Mouse (Mus musculus) forebrain, embryonic 16.5 days (tissue): Measurements from ENCODE around the gene Olfr593. TPM values are rescaled to one million over a fixed set of nuclear protein-coding genes. Genes with fewer than 3 reads are reported as not detected.
"Not testable (repeated sequence)": the region's sequence is repeated elsewhere in the genome, so short reads cannot be mapped to it uniquely, and the experiment has no call there.

Source experiments
- ATAC-seq: fragments of 200-750 bp; cut with Nextera tagmentation; 2 replicates; pipeline ENCODE4 v1.8.0; 2017; ENCODE audit warnings: mild to moderate bottlenecking, moderate library complexity
- H3K27ac ChIP-seq: fragments of 300-500 bp; sonication (generic); 2 replicates; pipeline ENCODE4 v1.5.1; 2014; ENCODE audit warnings: low read length, control low read depth
- H3K27me3 ChIP-seq: fragments of 300-500 bp; sonication (generic); replicated peaks from 2 replicates; pipeline ENCODE4 v1.6.1; 2014; ENCODE audit warnings: low read length; ENCODE audit not compliant: control insufficient read depth, insufficient read depth
- H3K36me3 ChIP-seq: fragments of 300-500 bp; sonication (generic); 2 replicates; pipeline ENCODE4 v1.6.1; 2014; ENCODE audit not compliant: control insufficient read depth, insufficient read depth
- H3K4me1 ChIP-seq: fragments of 300-500 bp; sonication (generic); replicated peaks from 2 replicates; pipeline ENCODE4 v1.6.1; 2014; ENCODE audit warnings: low read length; ENCODE audit not compliant: control insufficient read depth, insufficient read depth
- H3K4me2 ChIP-seq: fragments of 300-500 bp; sonication (generic); 2 replicates; pipeline ENCODE4 v1.6.1; 2014; ENCODE audit warnings: mild to moderate bottlenecking, low read length, control low read depth
- H3K4me3 ChIP-seq: fragments of 300-500 bp; sonication (generic); replicated peaks from 2 replicates; pipeline ENCODE4 v1.5.1; 2014; ENCODE audit warnings: mild to moderate bottlenecking, low read length, control low read depth
- H3K9ac ChIP-seq: fragments of 300-500 bp; sonication (generic); replicated peaks from 2 replicates; pipeline ENCODE4 v1.6.1; 2014; ENCODE audit warnings: low read depth, low read length, control low read depth
- H3K9me3 ChIP-seq: fragments of 300-500 bp; sonication (generic); 2 replicates; pipeline ENCODE4 v1.6.1; 2016; ENCODE audit warnings: low read length; ENCODE audit not compliant: control insufficient read depth
- WGBS: fragments of 180-500 bp; shearing (Covaris S2); extraction: QIAGEN DNeasy Blood & Tissue Kit; methylation state at CpG from one replicate; pipeline ENCODE4 v1.1.7; 2014; 5-methylcytosine and 5-hydroxymethylcytosine counted together
- microRNA-seq: library from miRNA; unstranded; fragments of <30 nt; microRNA quantifications from one replicate; pipeline ENCODE4, GENCODE M21; 2017
- polyA plus RNA-seq: library from polyadenylated mRNA; unstranded; fragments of >200 nt; fragmentation: Nextera tagmentation; extraction: Ambion mirVana; gene quantifications from 2 replicates; pipeline ENCODE4 v1.2.1, GENCODE M21; 2015

Gene Olfr593
- not detected in 2 replicates for polyA plus RNA-seq

- H3K4me1 ChIP-seq: no peaks in the 10 kb centered on the region
- no peaks in the 10 kb centered on the region for H3K36me3 ChIP-seq
- H3K4me3 ChIP-seq: no peak within 1 kb of the TSS
- no peak within 1 kb of the TSS for H3K27ac ChIP-seq
- H3K9ac ChIP-seq: no peak within 1 kb of the TSS
- H3K4me2 ChIP-seq: no peak within 1 kb of the TSS
- H3K27me3 ChIP-seq: no peaks in the 10 kb centered on the region
- no peaks in the 10 kb centered on the region for H3K9me3 ChIP-seq
- WGBS: 68% methylated on average over 1 of the region's 1 CpGs
- ATAC-seq: no peak
Measured at GRCm38 (mm10) chr7:103211562-103211961, at the start of gene Olfr593. TSS of gene Olfr593 (plus strand) at chr7:103211862.

GRCm38 (mm10) chr7:103169697-103170096 lies 42.0 kb upstream of the Olfr593 start:
- Histone ChIP-seq H3K4me3 (no peak overlapping the region), H3K4me1 (no peaks in the 10 kb centered on the region), H3K4me2 (no peak overlapping the region), H3K36me3 (no peaks in the 10 kb centered on the region), H3K9ac (no peak overlapping the region), H3K9me3 (no peaks in the 10 kb centered on the region), H3K27me3 (no peaks in the 10 kb centered on the region), H3K27ac (no peak overlapping the region)
- ATAC-seq: no peak
- WGBS: 78% methylated on average over 5 of the region's 5 CpGs

- H3K9ac ChIP-seq: no peak within 1 kb of the TSS
- H3K4me3 ChIP-seq: no peak within 1 kb of the TSS
- H3K36me3 ChIP-seq: no peaks in the 10 kb centered on the region
- H3K27me3 ChIP-seq: no peaks in the 10 kb centered on the region
- no peaks in the 10 kb centered on the region for H3K4me1 ChIP-seq
- ATAC-seq: no peak
- WGBS: 79% methylated on average over 1 of the region's 1 CpGs
- H3K4me2 ChIP-seq: no peak within 1 kb of the TSS
- H3K27ac ChIP-seq: no peak within 1 kb of the TSS
- peaks cover 7% of the 10 kb centered on the region for H3K9me3 ChIP-seq
Measured at GRCm38 (mm10) chr7:103178240-103178639, 33.4 kb upstream of the Olfr593 start, which contains the start of gene Olfr591. TSS of gene Olfr591 (minus strand) at chr7:103178340.

DNA sequence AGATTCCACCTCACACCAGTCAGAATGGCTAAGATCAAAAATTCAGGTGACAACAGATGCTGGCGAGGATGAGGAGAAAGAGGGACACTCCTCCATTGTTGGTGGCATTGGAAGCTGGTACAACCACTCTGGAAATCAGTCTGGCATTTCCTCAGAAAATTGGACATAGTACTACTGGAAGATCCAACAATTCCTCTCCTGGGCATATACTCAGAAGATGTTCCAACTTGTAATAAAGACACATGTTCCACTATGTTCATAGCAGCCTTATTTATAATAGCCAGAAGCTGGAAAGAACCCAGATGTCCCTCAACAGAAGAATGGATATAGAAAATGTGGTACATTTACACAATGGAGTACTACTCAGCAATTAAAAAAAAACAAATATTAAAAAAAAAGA lies 27.2 kb upstream of the Olfr593 start, which contains the start of gene Olfr592:
Gene Olfr592, plus strand, starts transcription at position 301 of the 400 bp plus-strand sequence.
- H3K9me3 ChIP-seq, ATAC-seq, H3K27ac ChIP-seq, H3K27me3 ChIP-seq, H3K4me1 ChIP-seq, H3K9ac ChIP-seq, H3K4me3 ChIP-seq, H3K36me3 ChIP-seq, H3K4me2 ChIP-seq: not testable (repeated sequence)
- WGBS: 63% methylated on average over 1 of the region's 1 CpGs

DNA sequence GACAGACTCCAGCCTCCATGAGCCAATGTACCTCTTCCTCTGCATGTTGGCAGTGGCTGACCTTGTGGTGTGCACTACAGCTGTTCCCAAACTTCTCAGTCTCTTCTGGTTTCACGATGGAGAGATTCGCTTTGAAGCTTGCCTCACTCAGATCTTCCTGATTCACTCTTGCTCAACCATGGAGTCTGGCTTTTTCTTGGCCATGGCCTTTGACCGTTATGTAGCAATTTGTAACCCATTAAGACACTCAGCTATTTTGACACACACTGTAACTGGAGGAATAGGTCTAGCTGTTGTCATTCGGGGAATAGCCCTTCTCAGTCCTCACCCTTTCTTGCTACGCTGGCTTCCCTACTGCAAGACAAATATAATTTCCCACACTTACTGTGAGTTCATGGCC lies 388 bp downstream of the Olfr593 start:
- not testable (repeated sequence) for H3K4me1 ChIP-seq, ATAC-seq, H3K27me3 ChIP-seq, H3K27ac ChIP-seq, H3K9ac ChIP-seq, H3K4me3 ChIP-seq, H3K36me3 ChIP-seq, H3K9me3 ChIP-seq, H3K4me2 ChIP-seq
- WGBS: 91% methylated on average over 5 of the region's 5 CpGs

DNA sequence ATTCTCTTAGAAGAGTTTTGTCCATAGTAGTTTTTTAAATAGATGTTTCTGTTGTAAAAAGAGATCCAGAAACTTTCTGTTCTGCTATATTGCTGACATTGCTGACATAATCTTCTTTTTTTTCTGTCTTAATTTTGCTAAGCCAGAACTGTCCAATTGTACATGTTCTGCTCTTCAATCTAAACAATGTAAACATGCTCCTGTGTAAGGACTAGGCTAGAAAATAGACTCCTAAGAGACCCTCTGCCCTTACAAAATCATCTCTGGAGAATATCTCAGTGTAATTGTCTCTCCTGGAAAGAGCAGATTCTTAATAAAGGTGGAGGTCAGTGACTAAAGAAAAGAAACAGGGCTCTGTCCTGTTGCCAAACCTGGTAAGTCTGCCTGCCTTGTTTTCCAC lies 5.0 kb downstream of the Olfr593 start, which contains the start of gene Olfr594:
Gene Olfr594, plus strand, starts transcription at position 301 of the 400 bp plus-strand sequence.
- no peak within 1 kb of the TSS for H3K27ac ChIP-seq
- no peak within 1 kb of the TSS for H3K9ac ChIP-seq
- no peak for ATAC-seq
- H3K9me3 ChIP-seq: no peaks in the 10 kb centered on the region
- H3K4me2 ChIP-seq: no peak within 1 kb of the TSS
- no peaks in the 10 kb centered on the region for H3K4me1 ChIP-seq
- H3K4me3 ChIP-seq: no peak within 1 kb of the TSS
- no peaks in the 10 kb centered on the region for H3K36me3 ChIP-seq
- H3K27me3 ChIP-seq: no peaks in the 10 kb centered on the region

DNA sequence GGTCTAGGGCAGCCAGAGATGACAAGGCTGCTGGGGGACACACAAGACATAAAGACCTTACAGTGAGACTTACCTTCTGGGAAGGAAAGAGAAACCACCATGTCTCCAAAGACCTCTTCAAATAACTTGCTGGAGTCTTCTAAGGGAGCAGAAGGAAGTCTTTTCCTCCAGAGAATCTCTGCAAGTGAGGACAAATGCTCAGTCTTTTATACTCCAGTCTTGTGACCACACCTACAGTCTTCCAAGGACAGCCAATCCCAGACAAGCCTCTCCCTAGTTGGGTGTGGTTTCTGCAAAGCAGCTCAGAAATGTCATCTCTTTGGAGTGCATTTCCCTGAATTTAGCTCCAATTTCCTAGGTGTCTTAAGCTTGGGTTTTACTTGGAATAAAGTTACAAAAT lies 40.7 kb downstream of the Olfr593 start, which contains the start of gene Usp17ld:
Gene Usp17ld, minus strand, starts transcription at position 101 of the 400 bp plus-strand sequence.
- not testable (repeated sequence) for ATAC-seq, H3K27me3 ChIP-seq, H3K9ac ChIP-seq, H3K27ac ChIP-seq, H3K36me3 ChIP-seq, H3K4me3 ChIP-seq, H3K4me1 ChIP-seq, H3K4me2 ChIP-seq, H3K9me3 ChIP-seq

Small RNA genes within 50 kb of the gene (microRNA-seq; reads per million reads assigned to microRNA genes)
- not detected for gene Gm25171

Other genes starting within 250 kb of the Olfr593 start
- not detected in 2 replicates for gene Olfr576, start 249.2 kb upstream of the Olfr593 start, polyA plus RNA-seq
- gene Olfr577, start 235.9 kb upstream of the Olfr593 start, polyA plus RNA-seq: not detected in 2 replicates
- gene Olfr578, start 222.5 kb upstream of the Olfr593 start, polyA plus RNA-seq: not detected in 2 replicates
- not detected in 2 replicates for gene Olfr582, start 173.8 kb upstream of the Olfr593 start, polyA plus RNA-seq
- gene Olfr583, start 160.6 kb upstream of the Olfr593 start, polyA plus RNA-seq: not detected in 2 replicates
- not detected in 2 replicates for gene Olfr584, start 130.0 kb upstream of the Olfr593 start, polyA plus RNA-seq
- not detected in 2 replicates for gene Olfr585, start 114.1 kb upstream of the Olfr593 start, polyA plus RNA-seq
- gene Olfr586, start 86.2 kb upstream of the Olfr593 start, polyA plus RNA-seq: not detected in 2 replicates
- gene Olfr588-ps1, start 71.0 kb upstream of the Olfr593 start, polyA plus RNA-seq: not detected in 2 replicates
- gene Olfr589, start 55.5 kb upstream of the Olfr593 start, polyA plus RNA-seq: not detected in 2 replicates
- gene Olfr591, start 33.5 kb upstream of the Olfr593 start, polyA plus RNA-seq: not detected in 2 replicates
- gene Olfr592, start 27.1 kb upstream of the Olfr593 start, polyA plus RNA-seq: not detected in 2 replicates
- not detected in 2 replicates for gene Olfr594, start 5.1 kb downstream of the Olfr593 start, polyA plus RNA-seq
- gene Usp17ld, start 40.6 kb downstream of the Olfr593 start, polyA plus RNA-seq: not detected in 2 replicates
- not detected in 2 replicates for gene Olfr596, start 93.8 kb downstream of the Olfr593 start, polyA plus RNA-seq
- not detected in 2 replicates for gene Olfr597, start 104.5 kb downstream of the Olfr593 start, polyA plus RNA-seq
- gene Olfr598, start 111.7 kb downstream of the Olfr593 start, polyA plus RNA-seq: not detected in 2 replicates
- not detected in 2 replicates for gene Olfr599, start 124.1 kb downstream of the Olfr593 start, polyA plus RNA-seq
- not detected in 2 replicates for gene Olfr600, start 137.8 kb downstream of the Olfr593 start, polyA plus RNA-seq
- not detected in 2 replicates for gene Olfr601, start 150.8 kb downstream of the Olfr593 start, polyA plus RNA-seq
- gene Olfr603, start 174.3 kb downstream of the Olfr593 start, polyA plus RNA-seq: not detected in 2 replicates
- not detected in 2 replicates for gene Usp17lc, start 203.2 kb downstream of the Olfr593 start, polyA plus RNA-seq
- gene Olfr605, start 233.6 kb downstream of the Olfr593 start, polyA plus RNA-seq: not detected in 2 replicates
- not detected in 2 replicates for gene Olfr606, start 237.2 kb downstream of the Olfr593 start, polyA plus RNA-seq